Mouse (Mus musculus) MEL (cell line): ENCODE results near the gene Hmgb2. TPM values are rescaled to one million over a fixed set of nuclear protein-coding genes. Genes with fewer than 3 reads are reported as not detected.

ENCODE experiments used
- DNase-seq: peaks from one replicate; pipeline ENCODE4 v3.0.0; 2011; ENCODE audit warnings: low read depth, low spot score
- H3K27ac ChIP-seq: 2 replicates; pipeline ENCODE4 v1.5.1; 2012; ENCODE audit warnings: low read depth, mild to moderate bottlenecking, control low read depth, low read length, moderate library complexity; ENCODE audit not compliant: control insufficient read depth
- H3K27me3 ChIP-seq, 2 experiments: fragments of 150-350 bp in 1 of 2; sonication (generic) in 1 of 2; 2 replicates each; pipeline ENCODE4 v1.6.1; 2012; ENCODE audit warnings: low read length in 2 of 2, mild to moderate bottlenecking in 2 of 2, improper control_type of control experiment in 1 of 2, moderate library complexity in 1 of 2; ENCODE audit not compliant: insufficient read depth in 2 of 2, control insufficient read depth in 1 of 2
- H3K36me3 ChIP-seq, 2 experiments: 2 replicates each; pipeline ENCODE4 v1.6.1; 2012 to 2014; ENCODE audit warnings: low read length in 2 of 2, improper control_type of control experiment in 1 of 2, inconsistent platforms in 1 of 2, mild to moderate bottlenecking in 1 of 2; ENCODE audit not compliant: insufficient read depth in 2 of 2, control insufficient read depth in 1 of 2
- H3K4me1 ChIP-seq, 2 experiments: fragments of 150-350 bp in 1 of 2; sonication (generic) in 1 of 2; 2 replicates each; pipeline ENCODE4 v1.6.1; 2012; ENCODE audit warnings: low read length in 2 of 2, improper control_type of control experiment in 1 of 2, mild to moderate bottlenecking in 1 of 2; ENCODE audit not compliant: insufficient read depth in 2 of 2, control insufficient read depth in 1 of 2
- H3K4me3 ChIP-seq, 2 experiments: fragments of 150-350 bp in 1 of 2; sonication (generic) in 1 of 2; 2 replicates each; pipeline ENCODE4 v1.5.1; 2012; ENCODE audit warnings: low read depth in 2 of 2, low read length in 2 of 2, mild to moderate bottlenecking in 2 of 2, moderate library complexity in 2 of 2, control low read depth in 1 of 2, improper control_type of control experiment in 1 of 2; ENCODE audit not compliant: control insufficient read depth in 1 of 2, insufficient read depth in 1 of 2
- H3K79me2 ChIP-seq: 2 replicates; pipeline ENCODE4 v1.6.1; 2012; ENCODE audit warnings: mild to moderate bottlenecking, low read length, moderate library complexity; ENCODE audit not compliant: control insufficient read depth, poor library complexity, insufficient read depth
- H3K9ac ChIP-seq: 2 replicates; pipeline ENCODE4 v1.6.1; 2012; ENCODE audit warnings: low read depth, mild to moderate bottlenecking, control low read depth, low read length, moderate library complexity; ENCODE audit not compliant: control insufficient read depth, poor library complexity, severe bottlenecking
- H3K9me3 ChIP-seq: fragments of 150-350 bp; sonication (generic); replicated peaks from 2 replicates; pipeline ENCODE4 v1.6.1; 2012; ENCODE audit warnings: mild to moderate bottlenecking, low read length, improper control_type of control experiment, moderate library complexity; ENCODE audit not compliant: insufficient read depth
- BHLHE40 ChIP-seq: IDR thresholded peaks from 2 replicates; pipeline ENCODE4 v1.6.1; 2012; ENCODE audit warnings: low read depth, mild to moderate bottlenecking, inconsistent platforms, low read length, improper control_type of control experiment, borderline replicate concordance
- CHD2 ChIP-seq: IDR thresholded peaks from 2 replicates; pipeline ENCODE4 v1.6.1; 2011; ENCODE audit warnings: low read length, improper control_type of control experiment
- CTCF ChIP-seq, 3 experiments: IDR thresholded peaks in 2 of 3; conservative IDR thresholded peaks in 1 of 3; 2 replicates each; pipeline ENCODE4 v1.5.1; 2011 to 2012; ENCODE audit warnings: low read length in 3 of 3, low read depth in 2 of 3, mild to moderate bottlenecking in 2 of 3, improper control_type of control experiment in 1 of 3, inconsistent platforms in 1 of 3, mixed read lengths in 1 of 3, moderate library complexity in 1 of 3; ENCODE audit not compliant: control insufficient read depth in 1 of 3, insufficient read depth in 1 of 3, poor library complexity in 1 of 3, severe bottlenecking in 1 of 3
- GABPA ChIP-seq: IDR thresholded peaks from 2 replicates; pipeline ENCODE4 v1.6.1; 2012; ENCODE audit warnings: low read depth, mild to moderate bottlenecking, inconsistent platforms, low read length, improper control_type of control experiment, moderate library complexity
- GATA1 ChIP-seq: IDR thresholded peaks from 2 replicates; pipeline ENCODE4 v1.6.1; 2011; ENCODE audit warnings: low read depth, low read length, improper control_type of control experiment
- HCFC1 ChIP-seq: IDR thresholded peaks from 2 replicates; pipeline ENCODE4 v1.6.1; 2012; ENCODE audit warnings: low read depth, mild to moderate bottlenecking, inconsistent platforms, low read length, improper control_type of control experiment, moderate library complexity
- KAT2A ChIP-seq: conservative IDR thresholded peaks from 2 replicates; pipeline ENCODE4 v1.6.1; 2012; ENCODE audit warnings: low read depth, low read length, improper control_type of control experiment, inconsistent platforms
- MAFK ChIP-seq: IDR thresholded peaks from 2 replicates; pipeline ENCODE4 v1.6.1; 2011; ENCODE audit warnings: low read depth, mild to moderate bottlenecking, low read length, improper control_type of control experiment, borderline replicate concordance
- MAX ChIP-seq: IDR thresholded peaks from 2 replicates; pipeline ENCODE4 v1.6.1; 2011; ENCODE audit warnings: low read length, improper control_type of control experiment
- MAZ ChIP-seq: IDR thresholded peaks from 2 replicates; pipeline ENCODE4 v1.6.1; 2012; ENCODE audit warnings: low read depth, mild to moderate bottlenecking, inconsistent platforms, low read length, improper control_type of control experiment
- MEF2A ChIP-seq: IDR thresholded peaks from 2 replicates; pipeline ENCODE4 v1.6.1; 2014; ENCODE audit warnings: low read depth, mild to moderate bottlenecking, inconsistent platforms, low read length, improper control_type of control experiment; ENCODE audit not compliant: poor library complexity, insufficient replicate concordance, severe bottlenecking; ENCODE audit errors: extremely low read depth
- MYB ChIP-seq: IDR thresholded peaks from 2 replicates; pipeline ENCODE4 v1.6.1; 2011; ENCODE audit warnings: mild to moderate bottlenecking, low read depth, low read length, improper control_type of control experiment
- MYC ChIP-seq: IDR thresholded peaks from 2 replicates; pipeline ENCODE4 v1.6.1; 2011; ENCODE audit warnings: low read depth, mild to moderate bottlenecking, low read length, improper control_type of control experiment, moderate library complexity
- NRF1 ChIP-seq: IDR thresholded peaks from 2 replicates; pipeline ENCODE4 v1.6.1; 2014; ENCODE audit warnings: low read depth, mild to moderate bottlenecking, inconsistent platforms, low read length, improper control_type of control experiment, moderate library complexity; ENCODE audit not compliant: poor library complexity, insufficient read depth, severe bottlenecking
- POLR2A ChIP-seq, 2 experiments: IDR thresholded peaks; 2 replicates each; pipeline ENCODE4 v1.6.1; 2011 to 2012; ENCODE audit warnings: low read length in 2 of 2, mild to moderate bottlenecking in 2 of 2, control low read depth in 1 of 2, improper control_type of control experiment in 1 of 2, low read depth in 1 of 2, moderate library complexity in 1 of 2; ENCODE audit not compliant: control insufficient read depth in 1 of 2, insufficient read depth in 1 of 2, poor library complexity in 1 of 2
- RAD21 ChIP-seq: IDR thresholded peaks from 2 replicates; pipeline ENCODE4 v1.6.1; 2011; ENCODE audit warnings: mild to moderate bottlenecking, low read depth, low read length, improper control_type of control experiment
- SMC3 ChIP-seq: IDR thresholded peaks from 2 replicates; pipeline ENCODE4 v1.6.1; 2011; ENCODE audit warnings: low read depth, low read length, improper control_type of control experiment
- TAL1 ChIP-seq: IDR thresholded peaks from 2 replicates; pipeline ENCODE4 v1.6.1; 2012; ENCODE audit warnings: mild to moderate bottlenecking, inconsistent platforms, low read length, moderate library complexity, mixed read lengths
- TCF12 ChIP-seq: IDR thresholded peaks from 2 replicates; pipeline ENCODE4 v1.6.1; 2014; ENCODE audit warnings: low read depth, mild to moderate bottlenecking, inconsistent platforms, low read length, improper control_type of control experiment, moderate library complexity
- UBTF ChIP-seq: IDR thresholded peaks from 2 replicates; pipeline ENCODE4 v1.6.1; 2012; ENCODE audit warnings: low read depth, mild to moderate bottlenecking, inconsistent platforms, low read length, improper control_type of control experiment, moderate library complexity, borderline replicate concordance; ENCODE audit not compliant: insufficient read depth
- USF2 ChIP-seq, 2 experiments: IDR thresholded peaks; 2 replicates each; pipeline ENCODE4 v1.6.1; 2011 to 2012; ENCODE audit warnings: improper control_type of control experiment in 2 of 2, low read length in 2 of 2, borderline replicate concordance in 1 of 2, inconsistent platforms in 1 of 2, low read depth in 1 of 2, mild to moderate bottlenecking in 1 of 2; ENCODE audit not compliant: insufficient read depth in 1 of 2
- ZC3H11A ChIP-seq: IDR thresholded peaks from 2 replicates; pipeline ENCODE4 v1.6.1; 2012; ENCODE audit warnings: low read depth, mild to moderate bottlenecking, inconsistent platforms, low read length, improper control_type of control experiment
- ZKSCAN1 ChIP-seq: IDR thresholded peaks from 2 replicates; pipeline ENCODE4 v1.6.1; 2012; ENCODE audit warnings: low read depth, mild to moderate bottlenecking, inconsistent platforms, low read length, improper control_type of control experiment, moderate library complexity
- ZMIZ1 ChIP-seq: IDR thresholded peaks from 2 replicates; pipeline ENCODE4 v1.6.1; 2012; ENCODE audit warnings: low read depth, mild to moderate bottlenecking, inconsistent platforms, low read length, improper control_type of control experiment, moderate library complexity
- polyA plus RNA-seq, 2 experiments: library from polyadenylated mRNA; stranded (reverse) in 1 of 2; unstranded in 1 of 2; fragments of >175 nt in 1 of 2; fragments of >200 nt in 1 of 2; gene quantifications; 2 replicates each; pipeline versions ENCODE4 v1.2.1 to v1.2.4; 2012; ENCODE audit warnings: low replicate concordance in 2 of 2, low read depth in 1 of 2; ENCODE audit not compliant: insufficient read length in 2 of 2, insufficient read depth in 1 of 2, missing spikeins in 1 of 2
- total RNA-seq: library from RNA; depleted of rRNA; stranded (reverse); fragments of 300-350 nt; gene quantifications from 2 replicates; pipeline ENCODE4 v1.2.3, GENCODE M21; 2012

The Hmgb2 gene
- total and polyA plus RNA-seq, 3 experiments = 126 to 399 (median 220) TPM

DNA sequence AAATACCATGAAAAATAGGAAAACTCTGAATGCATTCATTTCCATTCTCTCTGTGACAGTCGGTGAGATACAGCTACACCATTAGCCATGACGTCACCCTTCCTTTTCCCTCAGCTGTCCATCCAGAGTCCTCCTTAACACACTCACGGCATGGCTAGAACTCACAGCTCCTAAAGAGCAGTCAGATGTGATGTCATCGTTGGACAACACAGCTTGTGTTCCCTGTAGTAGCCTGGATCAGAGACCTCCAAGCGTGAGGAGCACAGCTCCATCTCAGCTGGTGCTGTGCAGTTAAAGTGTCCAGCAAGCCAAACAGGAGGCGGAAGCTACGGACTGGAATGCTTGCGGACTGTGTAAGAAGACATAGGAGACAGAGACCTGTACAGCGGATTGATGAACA, 49.2 kb downstream of the Hmgb2 start:
- Histone ChIP-seq H3K9ac (no peak overlapping the region), H3K9me3 (no peaks in the 10 kb centered on the region), H3K4me1 (no peaks in the 10 kb centered on the region; a peak in 1 of 4 replicates), H3K4me3 (no peak overlapping the region), H3K79me2 (no peaks in the 10 kb centered on the region)
- DNase-seq = no peak
- TF ChIP-seq MYB (no peak), MYC (no peak), GATA1 (no peak), GABPA (no peak), KAT2A (no peak), MAZ (no peak), TAL1 (no peak), MAX (no peak), ZC3H11A (no peak), UBTF (no peak), TCF12 (no peak), NRF1 (no peak), HCFC1 (no peak), CHD2 (no peak), ZMIZ1 (no peak), ZKSCAN1 (no peak), MEF2A (no peak), MAFK (no peak), RAD21 (no peak)
- TF ChIP-seq, all 39 proteins: peak for 0
- no peaks in the 10 kb centered on the region for H3K27me3 ChIP-seq
- H3K27ac ChIP-seq = no peak overlapping the region
- no peaks in the 10 kb centered on the region for H3K36me3 ChIP-seq

GRCm38 (mm10) chr8:57562741-57563140, 51.0 kb downstream of the Hmgb2 start:
- H3K4me1 ChIP-seq = no peaks in the 10 kb centered on the region; a peak in 1 of 4 replicates
- DNase-seq = no peak
- no peaks in the 10 kb centered on the region for H3K9me3 ChIP-seq
- no peak overlapping the region for H3K9ac ChIP-seq
- H3K27me3 ChIP-seq = no peaks in the 10 kb centered on the region
- no peaks in the 10 kb centered on the region for H3K36me3 ChIP-seq
- H3K27ac ChIP-seq = no peak overlapping the region
- H3K4me3 ChIP-seq = no peak overlapping the region
- TF ChIP-seq ZC3H11A (no peak), USF2 (IDR thresholded peaks at IDR 0.05; ENCODE audit: borderline replicate concordance in 1 of 2, insufficient read depth in 1 of 2, low read depth in 1 of 2, low read length in 2 of 2) (no peak), SMC3 (no peak), BHLHE40 (no peak), TCF12 (no peak), CTCF (IDR thresholded peaks at IDR 0.05 in 2 of 3, conservative IDR thresholded peaks at IDR 0.05 in 1 of 3; ENCODE audit: control insufficient read depth in 1 of 3, insufficient read depth in 1 of 3, low read depth in 2 of 3, low read length in 3 of 3, poor library complexity in 1 of 3, severe bottlenecking in 1 of 3) (no peak), POLR2A (IDR thresholded peaks at IDR 0.05; ENCODE audit: control insufficient read depth in 1 of 2, insufficient read depth in 1 of 2, low read depth in 1 of 2, low read length in 2 of 2, poor library complexity in 1 of 2) (no peak)
- H3K79me2 ChIP-seq = no peaks in the 10 kb centered on the region
